Comparison of ENCODE assay signal across 8 mouse cellular contexts in the genomic region with DNA sequence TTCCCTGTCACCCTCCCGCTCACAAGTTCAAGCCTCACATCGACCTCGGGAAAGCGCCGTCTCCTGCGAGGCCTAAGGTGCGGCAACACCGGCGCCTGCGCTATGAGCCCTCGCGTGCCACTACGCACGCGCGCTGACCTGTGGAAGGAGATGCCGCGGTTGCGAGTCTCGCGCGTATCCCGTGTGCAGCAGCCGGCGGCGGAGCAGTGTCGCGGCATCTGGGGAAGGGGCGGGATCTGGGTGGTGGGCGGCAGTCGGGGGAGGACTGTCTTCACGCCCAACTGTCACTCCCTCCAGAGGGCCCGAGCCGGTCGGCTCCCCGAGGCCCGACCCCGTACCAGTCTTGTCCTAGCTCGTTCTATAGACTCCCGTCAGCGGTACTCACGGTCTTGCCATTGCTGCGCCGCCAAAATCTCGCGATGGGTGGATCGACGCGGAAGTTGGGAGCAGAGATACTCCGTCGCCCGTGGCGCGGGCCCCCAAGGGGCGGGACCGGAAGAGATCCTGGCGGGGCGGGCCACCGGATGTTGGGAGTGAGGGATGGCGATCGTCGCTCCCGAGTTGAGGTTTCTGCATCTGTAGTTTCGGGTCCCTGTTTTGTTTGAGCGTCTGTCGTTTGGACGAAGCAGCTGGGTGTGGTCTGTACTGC. TPM values are rescaled to one million over a fixed set of nuclear protein-coding genes. Genes with fewer than 3 reads are reported as not detected.
A peak's percentile ranks its signal among the peaks of the same experiment; 100 is the strongest.
DNase-seq lines count a peak whose midpoint lies in the region; ATAC-seq lines count a peak whose summit lies in the region.

A gene (minus strand): TSS at position 497 of the 649 bp plus-strand sequence.

- WGBS in hindbrain, embryonic 15.5 days, result under 1% methylated on average over 67 of the region's 67 CpGs

- H3K4me2 ChIP-seq in hindbrain, embryonic 15.5 days, result peak within 1 kb of the TSS; percentile 88

- peaks cover 23% of the 10 kb centered on the region for H3K4me1 ChIP-seq in hindbrain, embryonic 15.5 days (replicated peaks)

- H3K9me3 ChIP-seq in hindbrain, embryonic 15.5 days, result no peaks in the 10 kb centered on the region

- H3K9ac ChIP-seq in hindbrain, embryonic 15.5 days, result peak within 1 kb of the TSS; percentile 86

- peak; percentile 98 for DNase-seq in R1 (ENCODE audit: low read depth, low spot score)
- DNase-seq in cerebellum, postnatal 25 days, result peak; percentile 97 to 98
- peak; percentile 96 for DNase-seq in frontal cortex, postnatal 36 days (ENCODE audit: low spot score in 2 of 2)
- peak; percentile 91 for DNase-seq in left cerebral cortex, adult 11 months (ENCODE audit: low spot score)
- DNase-seq in lung, postnatal 4 days, result peak; percentile 97 to 98
- peak; percentile 95 for DNase-seq in retina, postnatal 7 days (ENCODE audit: low read depth, low spot score)
- peak; percentile 96 for DNase-seq in urinary bladder, adult 2 months (ENCODE audit: low spot score)

- peaks cover 23% of the 10 kb centered on the region for H3K36me3 ChIP-seq in hindbrain, embryonic 15.5 days

- H3K27ac ChIP-seq in hindbrain, embryonic 15.5 days (replicated peaks), result peak within 1 kb of the TSS; percentile 99

- ATAC-seq in hindbrain, embryonic 15.5 days (ENCODE audit: low FRiP score, low read depth), result peak; percentile 98

- H3K27me3 ChIP-seq in hindbrain, embryonic 15.5 days, result no peaks in the 10 kb centered on the region

- H3K4me3 ChIP-seq in hindbrain, embryonic 15.5 days, result peak within 1 kb of the TSS; percentile 74

RNA-seq across cellular contexts. Expression of the gene that starts here (rescaled TPM):
- polyA plus RNA-seq in hindbrain, embryonic 15.5 days (2015; fragmentation: Nextera tagmentation; extraction: Ambion mirVana), result 61.8 and 64.5 TPM in 2 replicates
- 52.6 and 59.0 TPM in 2 replicates for polyA plus RNA-seq in urinary bladder, adult 2 months (2012; rRNA removed)

Comparison
In these comparisons a context has a peak if more than half of its experiments do, and no peak if none do; other contexts are left out.
1. Peak in every context shown above with its lines: DNase-seq, ATAC-seq, H3K4me3 ChIP-seq and H3K27ac ChIP-seq.